Mouse (Mus musculus) gonadal fat pad, adult 2 months (tissue): ENCODE data around the gene Stxbp6. TPM values are rescaled to one million over a fixed set of nuclear protein-coding genes. Genes with fewer than 3 reads are reported as not detected.

Experiments
- DNase-seq: peaks from one replicate; pipeline ENCODE4 v3.0.0-alpha.2; 2012; ENCODE audit warnings: low read depth
- polyA plus RNA-seq: library from polyadenylated mRNA; depleted of rRNA; stranded (reverse); fragments of >200 nt; gene quantifications from 2 replicates; pipeline ENCODE4 v1.2.3, GENCODE M21; 2012

The Stxbp6 gene
- polyA plus RNA-seq, 1 experiment, result 4.9 TPM

DNA sequence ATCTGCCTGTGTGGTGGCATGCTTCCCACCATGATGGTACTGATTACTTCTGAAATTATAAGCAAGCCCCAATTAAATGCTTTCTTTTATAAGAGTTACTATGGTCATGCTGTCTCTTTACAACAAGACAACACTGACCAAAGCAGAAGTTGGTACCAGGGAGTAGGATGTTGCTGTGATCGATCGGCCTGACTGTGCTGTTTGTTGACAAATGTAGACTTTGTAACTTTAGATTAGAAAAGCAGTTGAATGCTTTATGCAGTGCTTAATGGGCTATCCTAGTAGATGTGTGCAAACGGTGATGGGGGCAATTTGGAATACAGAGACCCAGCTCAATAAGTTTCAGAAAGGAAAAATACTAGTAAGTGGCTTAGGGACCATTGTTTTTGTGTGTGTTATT, 77.6 kb downstream of the Stxbp6 start:
- DNase-seq, result no peak

DNA sequence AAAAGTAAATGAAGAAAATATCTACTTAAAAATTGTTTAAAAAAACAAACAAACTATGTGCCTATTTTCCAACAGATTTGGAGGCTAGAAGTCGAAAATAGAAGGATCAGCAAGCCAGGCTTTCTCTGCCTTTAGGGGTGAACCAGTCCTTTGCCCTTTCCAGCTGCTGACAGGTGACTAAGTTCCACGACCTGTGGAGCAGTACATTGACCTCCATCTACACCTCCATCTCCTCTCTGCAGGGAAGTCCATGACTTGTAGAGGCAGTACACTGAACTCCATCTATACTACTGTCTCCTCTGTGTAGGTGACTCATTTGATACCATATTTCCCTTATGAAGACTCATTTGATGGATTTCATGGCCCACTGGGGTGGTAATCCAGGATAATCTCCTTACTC, 78.2 kb downstream of the Stxbp6 start:
- DNase-seq, result no peak

DNA sequence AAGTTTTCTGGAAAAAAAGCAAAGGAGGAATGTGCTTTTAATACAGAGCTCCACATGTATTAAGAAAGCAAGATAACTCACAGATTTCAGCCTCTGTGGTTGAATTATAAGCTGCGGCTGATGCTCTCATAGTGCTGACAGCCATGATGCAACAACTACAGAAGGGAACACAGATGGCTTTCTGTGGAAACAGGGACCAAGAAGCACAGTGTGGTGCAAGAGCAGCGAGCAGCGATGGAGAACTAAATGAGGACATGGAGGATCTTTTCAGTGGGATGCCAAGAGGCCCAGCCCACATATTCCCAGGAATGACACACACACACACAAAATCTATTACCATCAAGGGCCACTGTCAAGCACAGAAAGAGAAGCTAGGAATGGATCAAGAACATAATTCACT, 81.1 kb downstream of the Stxbp6 start:
- DNase-seq, result no peak

DNA sequence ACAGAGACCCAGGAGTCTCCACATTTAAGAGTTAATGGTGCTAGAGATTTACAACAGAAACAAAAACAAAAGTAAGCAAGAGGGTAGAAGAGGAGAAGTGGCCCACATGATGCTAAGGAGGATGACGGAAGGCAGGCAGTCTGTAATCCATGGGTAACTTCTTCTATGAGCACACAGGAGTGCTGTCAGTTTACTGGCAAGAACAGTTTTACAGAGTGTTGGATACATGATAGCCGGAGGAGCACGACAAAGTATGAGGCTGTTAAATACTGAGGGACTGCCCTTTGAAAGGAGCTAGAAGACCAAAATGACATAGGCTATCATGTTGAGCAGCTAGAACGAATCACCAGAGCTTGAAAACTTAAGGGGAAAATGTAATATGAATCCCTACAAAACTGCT, 81.7 kb downstream of the Stxbp6 start:
- DNase-seq, result no peak

DNA sequence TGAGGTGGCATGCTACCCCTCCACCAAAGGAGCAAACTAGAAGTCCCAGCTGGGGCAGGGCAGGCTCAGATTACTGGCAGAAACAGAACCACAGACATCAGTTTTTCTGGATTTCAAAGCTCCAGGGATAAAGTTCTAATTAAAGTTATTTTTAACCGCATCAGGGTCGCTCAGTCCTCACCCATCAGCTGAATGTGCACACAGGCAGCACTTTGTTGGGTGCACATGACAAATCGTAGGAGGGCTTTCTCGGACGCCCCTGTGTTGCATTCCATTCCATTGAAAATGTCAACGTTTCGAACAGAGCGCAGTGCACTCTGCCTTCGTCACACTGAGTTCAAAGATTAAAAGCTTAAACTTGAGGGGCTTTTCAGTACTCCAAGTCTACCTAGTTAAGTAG, 84.1 kb downstream of the Stxbp6 start:
- no peak for DNase-seq

DNA sequence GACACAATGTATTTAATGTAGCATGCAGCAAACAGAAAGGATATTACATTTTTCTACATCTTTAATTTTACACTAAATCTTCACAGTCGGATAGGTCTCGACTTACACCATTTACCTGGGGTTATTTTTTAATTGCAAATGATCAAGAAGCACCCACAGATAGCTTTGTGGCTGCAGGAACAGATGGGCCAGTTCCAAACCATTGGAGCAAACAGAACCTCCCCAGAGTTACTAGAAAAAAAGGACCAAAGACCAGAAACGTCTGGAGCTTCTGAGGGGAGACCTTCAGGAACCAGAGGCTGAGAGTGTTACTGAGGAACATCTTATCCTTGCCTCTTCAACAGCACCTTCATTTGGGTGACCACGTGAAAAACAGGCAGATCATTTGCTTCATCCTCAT, 85.5 kb downstream of the Stxbp6 start:
- DNase-seq, result no peak

DNA sequence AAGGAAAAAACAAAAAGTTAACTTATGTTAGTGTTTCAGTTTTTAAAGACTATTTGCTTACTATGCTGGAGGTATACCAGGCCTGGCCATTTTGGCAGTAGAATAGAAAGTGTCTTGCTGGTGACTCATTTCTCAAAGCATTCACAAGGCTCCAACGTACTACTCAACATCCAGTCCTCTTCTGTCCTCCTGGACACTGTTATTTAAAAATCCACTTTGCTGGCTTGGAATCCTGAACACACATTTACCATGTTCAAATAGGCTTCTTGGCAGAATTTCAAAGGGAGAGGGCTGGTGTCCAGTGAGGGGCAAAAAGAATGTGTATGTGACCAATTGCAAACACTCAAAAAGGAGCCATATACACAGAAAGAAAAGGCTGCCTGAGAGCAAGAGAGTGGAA, 86.7 kb downstream of the Stxbp6 start:
- DNase-seq, result no peak

DNA sequence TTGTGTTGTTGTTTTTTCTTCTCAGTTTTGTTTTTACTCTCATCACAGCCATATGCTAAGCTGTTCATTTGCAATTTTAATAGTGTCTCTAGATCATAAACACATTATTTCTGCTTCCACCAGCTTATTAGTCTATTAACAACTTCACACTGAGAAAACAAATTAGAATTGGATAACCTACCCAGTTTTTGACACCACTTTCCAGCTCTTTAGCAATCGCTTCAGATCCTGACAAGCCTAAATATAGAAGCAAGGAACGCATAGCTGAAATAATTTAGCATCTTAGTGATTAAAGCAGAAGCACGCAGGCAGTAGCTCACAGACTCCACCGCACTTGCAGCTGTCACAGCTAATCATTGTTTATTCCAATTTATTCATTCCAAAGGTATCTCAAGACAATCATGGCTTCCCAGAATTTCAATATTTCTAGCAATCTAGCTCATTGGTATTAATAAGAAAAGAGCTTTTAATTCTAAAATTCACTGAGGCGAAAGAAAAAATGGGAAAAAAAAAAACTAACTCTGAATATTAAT, 95.1 kb downstream of the Stxbp6 start:
- no peak for DNase-seq

DNA sequence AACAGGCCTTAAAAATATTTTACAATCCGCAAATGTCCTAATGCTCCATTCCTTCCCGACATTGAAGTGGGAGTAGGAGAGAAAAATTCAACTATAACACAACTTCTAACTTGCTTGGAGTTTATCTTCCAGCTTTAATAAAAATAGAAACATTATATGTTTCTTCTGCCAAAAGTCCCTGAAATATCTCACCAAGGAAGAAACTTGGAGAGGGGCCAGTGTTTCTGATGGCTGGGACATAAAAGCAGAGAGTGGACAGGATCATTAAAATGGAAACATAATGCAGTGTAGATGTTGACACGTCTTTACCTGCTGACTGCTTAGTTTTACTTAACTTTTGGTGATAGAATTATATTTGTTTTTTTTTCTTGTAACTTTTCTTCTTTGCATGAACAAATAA, 99.2 kb downstream of the Stxbp6 start:
- no peak for DNase-seq

DNA sequence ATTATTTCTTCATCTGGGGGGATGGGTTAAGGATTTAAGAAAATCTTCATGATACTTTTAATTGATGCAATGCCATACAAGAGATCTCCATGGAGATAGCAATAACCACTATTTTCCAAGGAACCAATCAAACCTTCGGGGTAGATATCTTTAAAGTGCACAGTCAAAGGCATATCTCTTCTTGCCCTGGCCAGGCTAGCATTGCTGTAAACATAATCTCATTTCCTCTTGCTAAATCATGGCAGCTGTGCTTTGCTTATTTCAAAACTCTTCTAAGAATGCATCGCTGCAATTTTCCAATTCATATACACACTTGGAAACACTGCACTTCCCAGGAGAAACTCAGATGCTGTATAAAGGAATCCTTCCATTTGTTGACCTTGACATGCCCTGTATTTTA, 103.0 kb downstream of the Stxbp6 start:
- no peak for DNase-seq

DNA sequence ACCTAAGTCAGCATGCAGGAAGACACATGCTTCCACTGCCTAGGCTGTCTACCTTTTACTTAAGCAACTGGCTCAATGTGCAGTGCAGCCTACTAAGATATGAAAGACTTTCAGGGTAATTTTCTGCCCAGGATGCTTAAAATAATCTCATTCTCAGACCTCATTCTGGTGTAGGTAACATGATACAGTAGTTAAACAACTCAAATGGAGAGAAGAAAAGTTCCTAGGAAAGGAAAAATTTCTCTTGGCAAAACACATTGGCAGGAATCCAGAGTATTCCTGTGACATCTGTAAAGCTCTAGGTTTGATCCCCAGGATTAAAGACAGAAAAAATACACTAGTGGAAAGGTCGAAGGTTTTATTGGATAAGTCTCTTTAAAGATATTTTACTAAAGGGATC, 107.1 kb downstream of the Stxbp6 start:
- DNase-seq, result no peak

DNA sequence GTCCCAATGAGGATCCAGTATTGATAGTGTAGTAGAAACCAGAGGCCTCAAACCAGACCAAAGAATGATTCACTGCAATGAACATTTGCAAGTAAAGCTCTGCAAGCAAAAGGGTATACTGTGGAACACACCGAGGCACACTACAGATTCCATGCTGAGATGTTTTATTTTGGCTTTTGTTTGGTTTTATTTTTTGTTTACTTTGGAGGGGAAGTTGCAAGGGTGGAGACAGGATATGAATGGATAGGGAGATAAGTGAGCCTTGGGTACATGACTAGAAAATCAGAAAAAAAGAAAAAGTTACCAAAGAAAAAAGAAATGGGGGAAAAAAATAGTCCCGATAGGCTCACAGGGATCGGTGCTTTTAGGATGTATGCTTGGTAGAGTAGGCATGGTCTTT, 117.0 kb downstream of the Stxbp6 start:
- no peak for DNase-seq

DNA sequence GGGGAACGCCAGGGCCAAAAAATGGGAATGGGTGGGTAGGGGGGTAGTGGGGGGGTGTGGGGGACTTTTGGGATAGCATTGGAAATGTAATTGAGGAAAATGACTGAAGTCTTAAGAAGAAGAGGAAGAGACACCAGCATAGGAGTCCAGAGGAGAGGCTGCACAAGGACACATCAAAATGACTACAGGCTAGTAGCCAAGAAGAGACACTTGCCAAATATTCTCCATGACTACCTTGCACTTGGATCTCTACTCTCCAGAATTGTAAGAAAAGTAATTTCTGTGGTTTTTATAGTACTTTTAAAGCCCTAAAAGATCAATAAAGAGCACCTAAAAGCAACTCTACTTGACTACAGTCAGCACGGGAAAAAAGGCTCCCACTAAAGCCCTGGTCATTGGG, 121.4 kb downstream of the Stxbp6 start:
- DNase-seq, result no peak

DNA sequence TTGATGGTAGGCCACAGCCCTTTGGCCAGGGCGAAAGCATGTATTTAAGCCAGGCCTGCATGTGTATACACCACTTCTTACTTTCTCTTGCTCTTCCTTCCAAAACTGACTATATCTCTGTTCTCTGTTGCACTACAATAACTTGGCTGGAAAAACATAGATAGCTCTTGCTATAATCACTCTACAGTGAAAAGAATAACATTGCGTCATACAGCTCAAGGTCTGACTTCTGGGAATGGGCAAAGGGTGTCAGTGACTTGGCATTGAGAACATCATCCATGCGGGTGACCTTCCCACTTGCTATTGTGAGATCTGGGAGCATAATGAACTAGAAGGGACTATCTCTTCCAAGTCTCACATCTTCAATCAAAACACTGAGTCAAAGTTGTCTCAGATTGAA, 122.4 kb downstream of the Stxbp6 start:
- no peak for DNase-seq

DNA sequence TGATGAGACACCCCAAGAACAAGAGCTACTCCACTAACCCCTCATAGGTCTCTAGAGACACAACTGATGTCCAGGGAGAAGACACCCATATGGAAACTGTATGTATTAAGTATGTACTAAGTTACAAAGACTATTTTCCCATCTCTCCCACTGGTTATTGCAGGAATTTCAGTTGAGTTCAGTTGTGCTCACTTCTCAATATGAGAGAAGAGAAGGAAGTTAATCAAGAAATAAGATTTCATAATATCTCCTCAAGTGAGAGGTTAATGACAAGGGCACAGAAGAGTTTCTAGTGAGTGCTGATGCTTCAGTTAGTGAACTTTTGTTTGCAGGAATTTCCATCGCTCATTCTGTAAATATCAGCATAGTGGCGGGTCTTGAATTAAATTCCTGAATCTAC, 124.0 kb downstream of the Stxbp6 start:
- no peak for DNase-seq

DNA sequence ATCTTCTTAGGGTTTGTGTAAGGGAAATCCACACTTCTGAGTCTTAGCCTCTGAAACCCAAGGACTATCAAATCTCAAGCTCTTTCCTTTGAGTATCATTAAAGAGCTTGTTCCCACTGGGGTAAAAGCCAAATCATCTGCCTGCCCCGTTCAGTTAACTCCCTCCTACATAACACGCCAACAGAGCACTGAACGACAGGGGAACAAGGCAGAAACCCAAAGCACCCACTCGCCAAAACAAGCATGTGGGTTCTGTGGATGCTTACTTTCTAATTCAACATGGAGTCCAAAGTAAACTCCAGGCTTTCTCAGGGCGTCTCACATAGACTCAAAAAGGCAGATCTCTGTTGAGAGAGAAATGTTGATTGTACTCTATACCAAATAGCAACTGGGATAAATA, 126.7 kb downstream of the Stxbp6 start:
- DNase-seq, result no peak

DNA sequence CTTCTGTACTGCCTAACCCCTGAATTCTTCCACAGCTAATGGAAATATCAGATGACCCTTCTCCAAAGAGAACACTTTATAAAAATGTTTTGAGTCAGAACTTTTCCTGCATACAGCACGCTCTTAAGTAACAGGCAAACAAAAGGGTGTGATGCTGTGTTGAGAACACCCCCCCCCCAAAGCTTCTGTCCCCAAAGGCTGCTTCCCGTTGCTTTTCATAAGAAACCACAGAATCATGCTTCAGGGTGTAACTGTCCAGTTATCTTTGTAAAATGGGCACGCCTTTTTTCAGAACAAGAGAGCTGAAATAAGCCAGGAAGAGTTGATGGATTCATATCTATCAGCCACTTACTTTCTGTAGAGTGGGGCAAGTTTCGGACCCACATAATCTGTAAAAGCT, 134.2 kb downstream of the Stxbp6 start:
- DNase-seq, result no peak

DNA sequence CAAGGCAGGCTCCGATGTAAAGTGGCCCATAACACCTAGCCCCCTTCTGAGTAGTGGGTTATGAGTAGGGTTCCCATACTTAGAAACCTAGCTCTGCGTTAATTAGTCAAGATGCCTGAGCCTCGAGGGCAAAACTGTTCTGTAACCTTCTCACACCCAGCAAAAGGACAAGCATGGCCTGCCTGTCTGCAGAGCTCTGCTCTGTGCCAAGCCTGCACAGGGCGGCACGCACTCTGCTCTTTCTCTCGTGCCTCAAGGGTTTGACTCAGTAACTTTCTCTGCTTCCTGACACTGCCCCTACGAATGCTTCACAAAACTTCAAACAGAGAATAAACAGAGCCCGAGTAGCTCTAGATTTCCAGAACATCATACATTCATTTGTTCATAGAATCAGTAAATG, 135.4 kb downstream of the Stxbp6 start:
- no peak for DNase-seq

DNA sequence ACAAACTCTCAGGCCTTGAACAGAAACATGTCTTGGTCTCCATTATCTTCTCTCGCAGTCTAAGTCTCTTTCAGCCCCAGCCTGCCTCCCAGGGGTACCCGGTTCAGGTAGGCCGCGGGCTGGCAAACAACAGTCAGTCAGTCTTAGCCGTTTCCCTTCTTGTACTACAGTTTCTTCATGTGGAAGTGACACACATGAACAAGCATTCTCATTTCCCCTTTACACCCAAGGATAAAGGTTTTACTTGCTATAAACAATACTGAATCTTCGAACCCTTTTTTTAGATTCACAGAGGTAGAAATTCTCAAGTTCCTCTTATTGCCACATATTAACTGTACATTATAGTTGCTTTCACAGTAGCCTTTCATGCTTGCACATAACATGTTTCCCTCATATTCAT, 141.6 kb downstream of the Stxbp6 start:
- no peak for DNase-seq

DNA sequence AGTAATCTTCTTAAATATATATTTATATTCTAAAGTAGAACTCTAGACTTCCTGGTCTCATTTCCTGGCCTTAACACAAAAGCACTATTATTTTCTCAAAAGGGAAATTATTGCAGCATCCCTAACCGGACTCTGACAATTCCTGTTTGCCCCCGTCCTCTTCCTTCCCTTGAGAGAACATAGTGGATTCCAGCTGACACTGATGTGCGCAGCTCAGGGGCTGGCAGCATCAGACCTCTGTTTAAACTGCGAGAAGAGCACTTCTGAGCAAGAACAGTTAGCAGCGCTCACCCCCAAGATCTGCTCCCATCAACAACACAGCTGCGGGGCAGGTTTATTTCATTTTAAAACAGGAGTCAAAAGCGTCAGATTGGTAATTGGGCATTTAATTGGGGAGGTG, 142.8 kb downstream of the Stxbp6 start:
- no peak for DNase-seq

DNA sequence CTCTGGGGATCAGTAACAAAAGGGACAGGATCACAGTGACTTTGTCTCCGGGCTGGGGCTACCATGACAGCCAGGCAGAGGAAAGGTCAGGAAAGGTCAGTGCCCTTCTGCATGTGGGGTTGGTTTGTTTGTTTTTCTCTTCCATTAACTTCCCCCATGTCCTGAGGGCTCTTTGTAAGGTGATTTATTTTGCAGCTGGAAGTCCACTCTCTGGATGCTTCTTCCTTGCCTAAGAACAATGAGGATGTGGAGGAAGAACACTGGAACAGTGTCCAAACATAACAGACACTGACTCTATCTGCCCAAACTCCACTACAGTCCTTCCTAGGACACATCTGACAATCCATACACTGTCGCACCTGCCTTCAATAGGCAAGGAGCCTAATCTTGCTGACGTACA, 146.1 kb downstream of the Stxbp6 start:
- DNase-seq, result no peak

DNA sequence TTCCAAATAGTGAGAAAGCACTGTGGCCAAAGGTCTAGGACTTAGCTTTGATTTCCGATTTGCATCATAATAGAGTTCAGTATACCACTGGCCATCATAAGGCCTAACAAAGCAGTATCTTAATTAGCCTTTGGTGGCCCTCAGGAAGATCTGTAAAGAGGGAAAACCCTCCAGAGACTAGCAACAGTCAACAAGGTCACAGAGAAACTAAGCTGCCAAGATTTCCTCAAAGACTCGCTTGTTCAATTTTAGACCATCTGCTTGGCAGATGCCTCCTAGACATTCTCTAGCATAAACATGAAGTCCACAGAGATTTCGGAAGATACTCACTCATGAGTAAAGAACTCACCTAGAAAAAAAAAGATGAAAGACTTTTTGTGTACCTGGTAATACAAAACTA, 148.6 kb downstream of the Stxbp6 start:
- no peak for DNase-seq

DNA sequence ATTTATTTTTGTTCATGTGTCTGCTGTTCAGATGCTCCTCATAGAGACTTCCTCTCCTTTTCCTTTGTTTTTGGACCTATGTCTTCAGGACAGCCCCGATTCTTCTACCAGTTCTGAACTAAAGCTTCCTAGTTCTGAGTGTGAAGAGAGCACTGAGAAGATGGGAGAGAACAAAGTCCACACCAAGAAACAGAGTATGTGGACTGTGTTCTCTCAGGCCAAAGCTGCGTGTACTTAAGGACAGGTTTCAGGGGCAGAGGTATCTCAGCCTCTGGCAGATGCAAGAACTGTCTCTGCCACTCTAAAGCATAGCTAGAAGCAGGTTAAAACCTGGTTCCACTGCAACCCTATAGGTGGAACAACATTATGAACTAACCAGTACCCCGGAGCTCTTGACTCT, 151.2 kb downstream of the Stxbp6 start:
- DNase-seq, result no peak

DNA sequence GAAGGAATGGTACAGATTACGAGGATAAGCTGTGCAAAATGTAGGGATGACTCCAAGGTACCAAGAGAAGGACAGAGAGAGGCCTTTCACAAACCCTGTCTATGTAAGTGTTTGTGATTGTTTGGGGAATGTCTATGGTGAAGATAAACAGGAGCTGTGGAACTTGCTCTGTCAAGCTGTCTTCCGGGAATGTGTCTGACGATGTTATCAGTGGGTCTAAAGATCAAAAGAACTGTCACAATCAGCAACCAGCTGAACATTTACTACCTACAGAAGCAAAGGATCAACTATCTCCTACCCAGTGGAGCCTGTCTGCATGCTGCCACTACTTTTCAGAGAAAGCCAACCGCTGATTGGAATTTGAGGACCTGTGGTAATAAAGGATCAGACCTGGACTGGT, 152.3 kb downstream of the Stxbp6 start:
- DNase-seq, result no peak

DNA sequence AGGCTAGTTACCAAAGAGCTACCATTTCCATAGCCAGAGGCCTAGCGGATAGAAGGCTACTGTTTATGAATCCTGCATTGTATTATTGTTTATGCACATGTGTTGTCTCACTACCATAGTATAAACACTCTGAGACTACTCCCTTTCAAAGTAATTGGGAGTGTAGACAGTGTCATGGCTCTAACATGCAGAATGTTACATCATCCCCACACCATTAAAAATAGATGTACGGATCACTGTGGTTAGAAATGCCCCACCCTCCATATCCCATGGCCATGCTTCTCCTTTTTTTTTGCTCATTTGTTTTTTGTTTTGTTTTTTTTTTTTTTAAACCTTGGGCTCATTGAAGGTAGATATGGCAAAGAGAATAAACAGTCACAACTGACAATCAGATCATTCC, 154.9 kb downstream of the Stxbp6 start:
- no peak for DNase-seq
